Mouse (Mus musculus) kidney, adult 2 months (tissue): ENCODE measurements around the gene Il10rb.

ENCODE experiments used
- CTCF ChIP-seq: fragments of 200-500 bp; conservative IDR thresholded peaks from 2 replicates; pipeline ENCODE4 v1.5.1; 2011; ENCODE audit warnings: low read depth, mild to moderate bottlenecking, control low read depth, low read length, moderate library complexity, mixed read lengths; ENCODE audit not compliant: insufficient read depth, insufficient read length
- POLR2A ChIP-seq: fragments of 200-500 bp; IDR thresholded peaks from one replicate; pipeline ENCODE4 v1.6.1; 2011; ENCODE audit warnings: low read depth, low read length, control low read depth

- no peak for TF ChIP-seq POLR2A
- TF ChIP-seq CTCF, result no peak
Observed at GRCm38 (mm10) chr16:91374253-91374634, 31.7 kb upstream of the Il10rb start.
